Mouse (Mus musculus) midbrain, postnatal 0 days (tissue): Measurements from ENCODE around the gene B4galnt4. TPM values are rescaled to one million over a fixed set of nuclear protein-coding genes. Genes with fewer than 3 reads are reported as not detected.

Experiments
- ATAC-seq: fragments of 200-750 bp; cut with Nextera tagmentation; 2 replicates; pipeline ENCODE4 v1.8.0; 2017; ENCODE audit warnings: moderate number of reproducible peaks, mild to moderate bottlenecking, moderate TSS enrichment, moderate library complexity; ENCODE audit not compliant: low FRiP score
- DNase-seq: peaks from one replicate; pipeline ENCODE4 v3.0.0-alpha.2; 2015; ENCODE audit warnings: low spot score
- H3K27ac ChIP-seq: fragments of 300-500 bp; sonication (generic); 2 replicates; pipeline ENCODE4 v1.5.1; 2014; ENCODE audit warnings: low read depth, mild to moderate bottlenecking, low read length, mixed read lengths
- H3K27me3 ChIP-seq: fragments of 300-500 bp; sonication (generic); 2 replicates; pipeline ENCODE4 v1.6.1; 2014; ENCODE audit warnings: low read length, control low read depth, mixed read lengths; ENCODE audit not compliant: insufficient read depth
- H3K36me3 ChIP-seq: fragments of 300-500 bp; sonication (generic); 2 replicates; pipeline ENCODE4 v1.6.1; 2014; ENCODE audit warnings: low read length, control low read depth, mixed read lengths; ENCODE audit not compliant: insufficient read depth
- H3K4me1 ChIP-seq: fragments of 300-500 bp; sonication (generic); 2 replicates; pipeline ENCODE4 v1.6.1; 2014; ENCODE audit warnings: mild to moderate bottlenecking, control low read depth, antibody characterized with exemption, low read length, mixed read lengths; ENCODE audit not compliant: insufficient read depth
- H3K4me2 ChIP-seq: fragments of 300-500 bp; sonication (generic); 2 replicates; pipeline ENCODE4 v1.6.1; 2014; ENCODE audit warnings: low read depth, mild to moderate bottlenecking, low read length, mixed read lengths; ENCODE audit not compliant: poor library complexity, severe bottlenecking
- H3K4me3 ChIP-seq: fragments of 300-500 bp; sonication (generic); 2 replicates; pipeline ENCODE4 v1.5.1; 2014; ENCODE audit warnings: low read depth, mild to moderate bottlenecking, low read length, moderate library complexity
- H3K9ac ChIP-seq: fragments of 300-500 bp; sonication (generic); replicated peaks from 2 replicates; pipeline ENCODE4 v1.6.1; 2014; ENCODE audit warnings: mild to moderate bottlenecking, low read length, moderate library complexity, mixed read lengths; ENCODE audit not compliant: poor library complexity, severe bottlenecking
- H3K9me3 ChIP-seq: fragments of 300-500 bp; sonication (generic); 2 replicates; pipeline ENCODE4 v1.6.1; 2016; ENCODE audit warnings: low read length, control low read depth
- CTCF ChIP-seq: IDR thresholded peaks from 2 replicates; pipeline ENCODE4 v1.5.1; 2016; ENCODE audit warnings: antibody characterized with exemption, mild to moderate bottlenecking
- WGBS: fragments of 180-500 bp; shearing (Covaris S2); extraction: QIAGEN DNeasy Blood & Tissue Kit; methylation state at CpG from one replicate; pipeline ENCODE4 v1.1.7; 2014; 5-methylcytosine and 5-hydroxymethylcytosine counted together
- polyA plus RNA-seq: library from polyadenylated mRNA; unstranded; fragments of >200 nt; fragmentation: Nextera tagmentation; extraction: Ambion mirVana; gene quantifications from 2 replicates; pipeline ENCODE4 v1.2.1, GENCODE M21; 2015
- total RNA-seq: library from RNA; depleted of rRNA; stranded (reverse); fragments of >200 nt; gene quantifications from 2 replicates; pipeline ENCODE4 v1.2.3, GENCODE M21; 2014

B4galnt4 gene
- total and polyA plus RNA-seq, 2 experiments from 2014 or later: 53.9 to 133 TPM

GRCm38 (mm10) chr7:141090228-141090627 is 29.3 kb downstream of the B4galnt4 start:
- no peak for ATAC-seq
- Histone ChIP-seq H3K27me3 (peaks cover 28% of the 10 kb centered on the region), H3K4me3 (no peak overlapping the region), H3K4me2 (no peak overlapping the region), H3K4me1 (no peaks in the 10 kb centered on the region), H3K9ac (no peak overlapping the region), H3K27ac (no peak overlapping the region), H3K36me3 (no peaks in the 10 kb centered on the region), H3K9me3 (no peaks in the 10 kb centered on the region)
- WGBS: 60% methylated on average over 8 of the region's 8 CpGs
- no peak for DNase-seq
- TF ChIP-seq CTCF: no peak

GRCm38 (mm10) chr7:141092051-141092735 is 31.3 kb downstream of the B4galnt4 start:
- DNase-seq (peak; percentile 66), ATAC-seq (no peak)
- Histone ChIP-seq H3K9ac (no peak overlapping the region), H3K4me2 (peak overlapping the region; percentile 32), H3K27me3 (peaks cover 28% of the 10 kb centered on the region), H3K27ac (no peak overlapping the region), H3K9me3 (no peaks in the 10 kb centered on the region), H3K4me1 (no peaks in the 10 kb centered on the region), H3K4me3 (no peak overlapping the region), H3K36me3 (no peaks in the 10 kb centered on the region)
- WGBS: 9% methylated on average over 36 of the region's 37 CpGs
- TF ChIP-seq CTCF: peak; percentile 65

- no peak overlapping the region for H3K9ac ChIP-seq
- no peaks in the 10 kb centered on the region for H3K36me3 ChIP-seq
- no peak overlapping the region for H3K4me3 ChIP-seq
- no peak for DNase-seq
- H3K27me3 ChIP-seq: peaks cover 23% of the 10 kb centered on the region
- H3K27ac ChIP-seq: no peak overlapping the region
- 90% methylated on average over 6 of the region's 6 CpGs for WGBS
- H3K4me1 ChIP-seq: no peaks in the 10 kb centered on the region
- ATAC-seq: no peak
- no peaks in the 10 kb centered on the region for H3K9me3 ChIP-seq
- H3K4me2 ChIP-seq: no peak overlapping the region
- TF ChIP-seq CTCF: no peak
Measured at GRCm38 (mm10) chr7:141093950-141094349, 33.0 kb downstream of the B4galnt4 start.

- Histone ChIP-seq H3K9me3 (no peaks in the 10 kb centered on the region), H3K4me3 (no peak overlapping the region), H3K4me1 (no peaks in the 10 kb centered on the region), H3K36me3 (no peaks in the 10 kb centered on the region), H3K9ac (no peak overlapping the region), H3K4me2 (no peak overlapping the region), H3K27ac (no peak overlapping the region), H3K27me3 (peaks cover 20% of the 10 kb centered on the region)
- ATAC-seq (no peak), DNase-seq (no peak)
- 73% methylated on average over 15 of the region's 15 CpGs for WGBS
- TF ChIP-seq CTCF: no peak
Measured at GRCm38 (mm10) chr7:141094487-141095205, 33.7 kb downstream of the B4galnt4 start.

GRCm38 (mm10) chr7:141096021-141096420 is 35.1 kb downstream of the B4galnt4 start:
- ATAC-seq (no peak), DNase-seq (no peak)
- Histone ChIP-seq H3K36me3 (no peaks in the 10 kb centered on the region), H3K4me2 (no peak overlapping the region), H3K27me3 (peaks cover 23% of the 10 kb centered on the region), H3K27ac (no peak overlapping the region), H3K9ac (no peak overlapping the region), H3K9me3 (no peaks in the 10 kb centered on the region), H3K4me3 (no peak overlapping the region), H3K4me1 (no peaks in the 10 kb centered on the region)
- whole genome bisulfite sequencing: 86% methylated on average over 6 of the region's 6 CpGs
- no peak for TF ChIP-seq CTCF

- no peak for DNase-seq
- no peaks in the 10 kb centered on the region for H3K9me3 ChIP-seq
- H3K27me3 ChIP-seq: peaks cover 30% of the 10 kb centered on the region
- no peak overlapping the region for H3K4me2 ChIP-seq
- no peak for TF ChIP-seq CTCF
- no peak overlapping the region for H3K9ac ChIP-seq
- no peak overlapping the region for H3K27ac ChIP-seq
- H3K36me3 ChIP-seq: no peaks in the 10 kb centered on the region
- no peaks in the 10 kb centered on the region for H3K4me1 ChIP-seq
- 42% methylated on average over 6 of the region's 6 CpGs for whole genome bisulfite sequencing
- ATAC-seq: no peak
- H3K4me3 ChIP-seq: no peak overlapping the region
Measured at GRCm38 (mm10) chr7:141096649-141097056, 35.7 kb downstream of the B4galnt4 start.
